Mouse (Mus musculus) forebrain, embryonic 13.5 days (tissue): ENCODE data around the gene B4galt1. TPM values are rescaled to one million over a fixed set of nuclear protein-coding genes. Genes with fewer than 3 reads are reported as not detected.
A peak's percentile ranks its signal among the peaks of the same experiment; 100 is the strongest.

ENCODE experiments used
- ATAC-seq: fragments of 200-750 bp; cut with Nextera tagmentation; 2 replicates; pipeline ENCODE4 v1.8.0; 2017
- H3K27ac ChIP-seq: fragments of 300-500 bp; sonication (generic); 2 replicates; pipeline ENCODE4 v1.5.1; 2015; ENCODE audit warnings: inconsistent platforms, mild to moderate bottlenecking, moderate library complexity
- H3K27me3 ChIP-seq: fragments of 300-500 bp; sonication (generic); 2 replicates; pipeline ENCODE4 v1.6.1; 2015; ENCODE audit warnings: mild to moderate bottlenecking, inconsistent platforms
- H3K36me3 ChIP-seq: fragments of 300-500 bp; sonication (generic); 2 replicates; pipeline ENCODE4 v1.6.1; 2015; ENCODE audit warnings: mild to moderate bottlenecking, inconsistent platforms; ENCODE audit not compliant: poor library complexity, severe bottlenecking
- H3K4me1 ChIP-seq: fragments of 300-500 bp; sonication (generic); 2 replicates; pipeline ENCODE4 v1.6.1; 2015; ENCODE audit warnings: inconsistent platforms
- H3K4me2 ChIP-seq: fragments of 300-500 bp; sonication (generic); 2 replicates; pipeline ENCODE4 v1.6.1; 2015; ENCODE audit warnings: inconsistent platforms, mild to moderate bottlenecking, moderate library complexity
- H3K4me3 ChIP-seq: fragments of 300-500 bp; sonication (generic); 2 replicates; pipeline ENCODE4 v1.5.1; 2015; ENCODE audit warnings: mild to moderate bottlenecking, inconsistent platforms
- H3K9ac ChIP-seq: fragments of 300-500 bp; sonication (generic); 2 replicates; pipeline ENCODE4 v1.6.1; 2015; ENCODE audit warnings: mild to moderate bottlenecking, inconsistent platforms
- H3K9me3 ChIP-seq: fragments of 300-500 bp; sonication (generic); replicated peaks from 2 replicates; pipeline ENCODE4 v1.6.1; 2016; ENCODE audit warnings: inconsistent platforms
- WGBS: fragments of 180-500 bp; shearing (Covaris S2); methylation state at CpG from one replicate; pipeline ENCODE4 v1.1.7; 2015; 5-methylcytosine and 5-hydroxymethylcytosine counted together
- polyA plus RNA-seq: library from polyadenylated mRNA; unstranded; fragments of >200 nt; fragmentation: Nextera tagmentation; extraction: Ambion mirVana; gene quantifications from 2 replicates; pipeline ENCODE4 v1.2.1, GENCODE M21; 2015

B4galt1 gene
- polyA plus RNA-seq, 1 experiment from 2014 or later, result 7.8 TPM

DNA sequence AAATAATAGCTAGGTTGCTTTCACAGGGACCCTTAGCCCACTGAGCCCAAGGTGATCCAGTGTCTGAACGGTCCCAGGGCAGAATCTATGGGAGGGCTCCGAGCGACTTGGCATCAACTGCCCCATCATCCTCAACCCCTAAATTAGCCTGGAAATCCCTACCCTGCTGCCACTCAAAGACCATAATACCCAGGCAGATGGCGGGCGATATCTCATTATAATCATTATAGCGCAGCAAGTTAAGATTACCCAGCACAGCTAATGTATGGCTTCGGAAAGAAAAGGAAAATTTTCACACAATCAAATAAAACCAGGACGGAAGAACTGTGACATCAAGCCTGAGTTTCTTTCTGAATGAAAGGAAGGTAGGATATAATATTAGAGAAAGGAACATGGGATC lies 5.6 kb downstream of the B4galt1 start:
- H3K4me2 ChIP-seq, result no peak overlapping the region
- H3K4me3 ChIP-seq, result no peak overlapping the region
- no peak overlapping the region for H3K9ac ChIP-seq
- no peak for ATAC-seq
- H3K36me3 ChIP-seq, result no peaks in the 10 kb centered on the region
- H3K4me1 ChIP-seq, result peaks cover 67% of the 10 kb centered on the region
- H3K27me3 ChIP-seq, result no peaks in the 10 kb centered on the region
- no peaks in the 10 kb centered on the region for H3K9me3 ChIP-seq
- no peak overlapping the region for H3K27ac ChIP-seq
- 70% methylated on average over 8 of the region's 8 CpGs for WGBS

GRCm38 (mm10) chr4:40847160-40847559 lies 6.6 kb downstream of the B4galt1 start:
- no peak overlapping the region for H3K4me2 ChIP-seq
- ATAC-seq, result no peak
- no peaks in the 10 kb centered on the region for H3K36me3 ChIP-seq
- H3K27me3 ChIP-seq, result no peaks in the 10 kb centered on the region
- no peak overlapping the region for H3K27ac ChIP-seq
- H3K4me3 ChIP-seq, result no peak overlapping the region
- H3K9ac ChIP-seq, result no peak overlapping the region
- H3K4me1 ChIP-seq, result peaks cover 56% of the 10 kb centered on the region
- H3K9me3 ChIP-seq, result no peaks in the 10 kb centered on the region
- 92% methylated on average over 4 of the region's 4 CpGs for WGBS

DNA sequence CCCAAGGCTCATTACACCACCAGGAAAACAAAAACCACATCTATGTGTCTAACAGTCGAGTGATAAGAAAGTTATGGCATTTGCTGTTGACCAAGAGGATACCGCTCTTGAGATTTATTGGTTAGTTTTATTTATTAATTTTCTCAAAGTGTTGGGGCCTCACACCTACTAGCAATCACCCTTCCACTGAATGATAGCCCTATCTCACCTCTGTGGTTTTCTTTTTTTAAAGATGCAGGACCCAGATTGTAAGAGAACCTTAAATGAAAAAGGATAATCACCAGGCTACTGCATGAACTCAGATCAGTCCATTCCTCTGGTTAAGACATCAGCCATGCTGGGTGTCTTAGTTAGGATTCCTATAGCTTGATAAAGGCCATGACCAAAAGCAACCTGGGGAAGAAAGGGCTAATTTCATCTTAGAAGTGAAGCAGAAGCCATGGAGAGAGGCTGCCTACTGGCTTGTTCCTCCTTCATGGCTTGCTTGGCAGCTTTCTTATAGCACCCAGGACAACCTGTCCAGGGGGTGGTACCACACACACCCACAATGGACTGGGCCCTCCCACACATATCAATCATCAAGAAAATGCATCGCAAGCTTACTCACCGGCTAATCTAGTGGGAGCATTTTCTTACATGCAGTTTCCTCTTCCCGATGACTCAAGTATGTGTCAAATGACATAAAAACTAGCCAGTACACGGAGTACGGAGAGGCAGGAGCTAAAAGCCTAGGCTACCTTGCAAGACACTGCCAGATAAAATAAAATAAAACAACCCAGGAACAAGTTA lies 7.5 kb downstream of the B4galt1 start:
- Histone ChIP-seq H3K4me2 (no peak overlapping the region), H3K9me3 (no peaks in the 10 kb centered on the region), H3K9ac (no peak overlapping the region), H3K27me3 (no peaks in the 10 kb centered on the region), H3K36me3 (no peaks in the 10 kb centered on the region), H3K27ac (no peak overlapping the region), H3K4me1 (peaks cover 48% of the 10 kb centered on the region), H3K4me3 (no peak overlapping the region)
- 92% methylated on average over 7 of the region's 7 CpGs for WGBS
- no peak for ATAC-seq

DNA sequence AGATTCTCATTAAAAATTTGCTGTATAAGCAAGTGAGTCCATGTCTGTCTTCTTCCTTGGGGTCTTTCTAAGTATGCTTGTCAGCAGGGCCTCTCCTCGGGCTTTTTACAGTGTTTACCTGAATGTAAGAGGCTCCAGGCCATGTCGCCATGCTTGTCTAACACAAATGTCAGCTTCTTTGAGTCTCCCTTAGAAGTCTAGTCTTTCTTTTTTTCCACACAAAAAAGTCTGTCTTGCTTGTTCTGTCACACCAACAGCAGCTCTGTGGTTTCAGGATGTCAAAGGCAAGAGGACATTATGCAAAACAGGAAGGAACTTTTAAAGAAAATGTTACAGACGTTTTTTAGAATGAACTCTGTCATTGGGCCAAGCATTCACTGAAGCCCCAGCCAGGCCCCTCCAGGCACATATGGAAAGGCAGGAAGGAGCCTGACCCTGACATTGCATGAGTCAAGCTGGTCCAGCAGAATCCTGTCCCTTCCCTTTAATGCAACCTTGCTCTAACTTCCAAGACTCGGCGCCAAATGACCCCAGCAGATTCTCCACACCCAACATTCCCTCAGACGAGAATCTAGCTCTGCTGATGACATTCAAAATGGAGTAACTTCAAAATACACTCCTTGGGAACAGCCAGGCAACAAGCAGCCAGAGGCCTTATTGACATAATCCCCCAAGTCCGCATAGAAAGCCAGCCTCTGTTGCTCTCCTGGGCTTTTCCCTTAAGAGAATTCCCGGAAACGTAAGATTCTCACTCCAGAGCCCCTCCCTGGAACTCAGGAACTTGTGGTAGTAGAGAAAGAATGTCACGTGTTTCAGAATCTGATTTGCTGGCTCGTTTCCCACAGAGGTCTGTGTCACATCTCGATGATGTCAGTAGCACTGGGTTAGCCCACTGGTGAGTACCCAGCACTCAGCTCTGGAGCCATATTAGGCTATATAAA lies 8.7 kb downstream of the B4galt1 start:
- Histone ChIP-seq H3K27me3 (no peaks in the 10 kb centered on the region), H3K9ac (no peak overlapping the region), H3K27ac (peak overlapping the region; percentile 41), H3K4me3 (no peak overlapping the region), H3K4me1 (peaks cover 36% of the 10 kb centered on the region), H3K36me3 (no peaks in the 10 kb centered on the region), H3K4me2 (no peak overlapping the region), H3K9me3 (no peaks in the 10 kb centered on the region)
- WGBS, result 65% methylated on average over 12 of the region's 12 CpGs
- no peak; the same call in 1 of the 2 replicates for ATAC-seq

DNA sequence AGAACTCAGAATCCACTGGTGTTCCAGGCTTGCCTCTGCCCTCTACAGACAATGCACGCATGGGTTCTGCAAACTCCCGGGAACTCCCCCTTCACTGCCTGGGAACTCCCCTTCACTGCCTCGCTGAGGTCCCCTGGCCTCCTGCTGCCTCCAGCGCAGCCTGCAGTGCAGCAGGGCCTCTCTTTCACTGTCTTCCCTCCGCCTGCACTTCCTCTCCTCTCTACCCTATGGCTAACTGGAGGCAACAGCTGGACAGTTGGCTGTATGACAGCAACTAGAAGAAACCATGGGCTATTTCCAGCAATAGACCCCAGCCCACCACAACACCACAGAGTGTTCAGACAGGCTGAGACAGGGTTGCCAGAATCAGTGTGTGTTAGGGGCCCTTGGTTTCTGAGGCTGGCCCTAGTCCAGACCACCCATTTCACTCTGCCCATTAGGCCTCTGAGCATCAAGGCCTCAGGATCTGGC lies 9.5 kb downstream of the B4galt1 start:
- Histone ChIP-seq H3K4me2 (no peak overlapping the region), H3K9me3 (no peaks in the 10 kb centered on the region), H3K36me3 (no peaks in the 10 kb centered on the region), H3K27me3 (no peaks in the 10 kb centered on the region), H3K27ac (peak overlapping the region; percentile 41), H3K4me3 (no peak overlapping the region), H3K9ac (no peak overlapping the region), H3K4me1 (peaks cover 33% of the 10 kb centered on the region)
- peak; percentile 73 for ATAC-seq
- WGBS, result 10% methylated on average over 5 of the region's 5 CpGs

DNA sequence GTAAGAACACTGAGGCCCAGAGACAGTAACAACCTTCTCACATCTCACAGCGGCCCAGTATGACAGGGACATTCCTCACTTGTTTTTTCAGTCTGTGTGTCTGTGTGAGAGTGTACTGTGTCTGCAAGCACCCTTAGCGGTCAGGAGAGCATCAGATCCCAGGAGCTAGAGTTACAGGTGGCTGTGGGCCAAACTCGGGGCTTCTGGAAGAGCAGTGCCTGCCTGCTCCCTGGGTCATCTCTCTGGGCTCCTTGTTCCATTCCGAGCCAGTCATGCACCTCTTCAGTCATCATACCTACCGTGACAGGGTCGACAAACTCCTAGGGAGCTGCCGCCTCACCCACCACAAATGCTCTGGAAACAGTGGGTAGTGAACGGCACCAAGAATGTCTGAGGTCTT lies 10.1 kb downstream of the B4galt1 start:
- H3K4me2 ChIP-seq, result no peak overlapping the region
- no peaks in the 10 kb centered on the region for H3K27me3 ChIP-seq
- no peak overlapping the region for H3K9ac ChIP-seq
- peak overlapping the region; percentile 41 for H3K27ac ChIP-seq
- no peak for ATAC-seq
- no peaks in the 10 kb centered on the region for H3K36me3 ChIP-seq
- H3K4me1 ChIP-seq, result peaks cover 27% of the 10 kb centered on the region
- H3K9me3 ChIP-seq, result no peaks in the 10 kb centered on the region
- H3K4me3 ChIP-seq, result no peak overlapping the region
- WGBS, result 75% methylated on average over 8 of the region's 8 CpGs

- 92% methylated on average over 2 of the region's 2 CpGs for WGBS
- no peak overlapping the region for H3K4me2 ChIP-seq
- no peak for ATAC-seq
Measured at GRCm38 (mm10) chr4:40840448-40840847, 13.4 kb downstream of the B4galt1 start.

GRCm38 (mm10) chr4:40839251-40839650 lies 14.6 kb downstream of the B4galt1 start:
- no peak for ATAC-seq
- Histone ChIP-seq H3K4me3 (no peak overlapping the region), H3K27me3 (no peaks in the 10 kb centered on the region), H3K27ac (no peak overlapping the region), H3K9ac (no peak overlapping the region), H3K36me3 (no peaks in the 10 kb centered on the region), H3K9me3 (no peaks in the 10 kb centered on the region), H3K4me1 (peaks cover 20% of the 10 kb centered on the region), H3K4me2 (no peak overlapping the region)
- WGBS, result 88% methylated on average over 12 of the region's 12 CpGs

More at GRCm38 (mm10) chr4:40840448-40840847, 13.4 kb downstream of the B4galt1 start:
- Histone ChIP-seq H3K9me3 (no peaks in the 10 kb centered on the region), H3K4me3 (no peak overlapping the region), H3K9ac (no peak overlapping the region), H3K4me1 (peaks cover 32% of the 10 kb centered on the region), H3K36me3 (no peaks in the 10 kb centered on the region), H3K27me3 (no peaks in the 10 kb centered on the region), H3K27ac (no peak overlapping the region)

DNA sequence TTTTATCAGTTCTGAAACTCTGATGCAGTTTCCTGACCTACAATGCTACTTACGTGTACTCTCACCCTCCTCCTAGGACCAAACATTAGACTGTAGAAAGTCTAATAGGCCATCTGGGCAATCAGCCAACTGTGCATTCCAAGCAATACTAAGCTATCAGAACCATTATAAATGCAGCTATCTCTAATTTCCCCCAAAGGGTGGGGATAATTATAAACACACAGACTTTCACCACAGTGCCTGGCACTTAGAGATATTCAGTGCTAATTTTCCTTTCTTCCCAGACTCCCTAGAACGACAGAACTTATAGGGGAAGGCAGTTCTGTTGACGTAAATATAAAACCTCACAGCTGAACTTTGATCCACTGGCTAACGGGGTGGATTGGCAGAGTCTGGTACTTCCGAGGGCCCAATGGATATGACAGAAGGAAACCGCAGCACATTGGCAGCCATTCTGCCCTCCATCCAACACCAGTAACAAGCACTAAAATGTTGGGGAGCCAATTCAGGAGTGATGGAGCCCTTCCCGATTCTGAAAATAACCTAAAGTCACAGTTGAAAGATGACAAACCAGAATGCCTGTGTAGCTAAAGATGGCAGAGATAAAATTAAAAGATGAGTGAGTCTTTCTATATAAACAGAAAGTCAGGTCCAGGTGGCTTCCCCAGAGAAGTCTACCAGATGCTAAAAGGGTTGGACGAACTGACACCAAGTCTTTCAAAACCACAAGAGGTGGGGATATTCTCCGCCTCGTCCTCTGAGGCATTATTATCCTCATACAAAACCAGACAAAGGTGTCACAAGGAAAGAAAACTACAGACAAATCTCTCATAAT lies 16.1 kb downstream of the B4galt1 start:
- no peak overlapping the region for H3K4me3 ChIP-seq
- H3K9ac ChIP-seq, result no peak overlapping the region
- peaks cover 13% of the 10 kb centered on the region for H3K4me1 ChIP-seq
- H3K27me3 ChIP-seq, result no peaks in the 10 kb centered on the region
- no peaks in the 10 kb centered on the region for H3K36me3 ChIP-seq
- 47% methylated on average over 10 of the region's 10 CpGs for whole genome bisulfite sequencing
- H3K9me3 ChIP-seq, result no peaks in the 10 kb centered on the region
- no peak overlapping the region for H3K4me2 ChIP-seq
- ATAC-seq, result 0 out of 2 replicates have a peak, but pooled peaks have one; percentile 27
- H3K27ac ChIP-seq, result 0 out of 2 replicates have a peak overlapping the region, but pooled peaks have one; percentile 25

GRCm38 (mm10) chr4:40837008-40837407 lies 16.8 kb downstream of the B4galt1 start:
- H3K9me3 ChIP-seq, result no peaks in the 10 kb centered on the region
- H3K27me3 ChIP-seq, result no peaks in the 10 kb centered on the region
- H3K4me3 ChIP-seq, result no peak overlapping the region
- H3K36me3 ChIP-seq, result no peaks in the 10 kb centered on the region
- H3K27ac ChIP-seq, result 0 out of 2 replicates have a peak overlapping the region, but pooled peaks have one; percentile 25
- no peak overlapping the region for H3K4me2 ChIP-seq
- ATAC-seq, result no peak
- H3K4me1 ChIP-seq, result peaks cover 13% of the 10 kb centered on the region
- WGBS, result 75% methylated on average over 3 of the region's 3 CpGs
- H3K9ac ChIP-seq, result no peak overlapping the region

GRCm38 (mm10) chr4:40834872-40835271 lies 18.9 kb downstream of the B4galt1 start:
- no peak for ATAC-seq
- Histone ChIP-seq H3K4me2 (no peak overlapping the region), H3K36me3 (no peaks in the 10 kb centered on the region), H3K4me3 (no peak overlapping the region), H3K9me3 (no peaks in the 10 kb centered on the region), H3K27me3 (no peaks in the 10 kb centered on the region), H3K9ac (no peak overlapping the region), H3K27ac (no peak overlapping the region), H3K4me1 (peaks cover 13% of the 10 kb centered on the region)
- 87% methylated on average over 5 of the region's 5 CpGs for WGBS
